Mouse (Mus musculus): ENCODE measurements around the gene Ndufb8. TPM values are rescaled to one million over a fixed set of nuclear protein-coding genes. Genes with fewer than 3 reads are reported as not detected.

Gene Ndufb8
- polyA plus RNA-seq, 1 experiment from 2014 or later, result 617 TPM

DNA sequence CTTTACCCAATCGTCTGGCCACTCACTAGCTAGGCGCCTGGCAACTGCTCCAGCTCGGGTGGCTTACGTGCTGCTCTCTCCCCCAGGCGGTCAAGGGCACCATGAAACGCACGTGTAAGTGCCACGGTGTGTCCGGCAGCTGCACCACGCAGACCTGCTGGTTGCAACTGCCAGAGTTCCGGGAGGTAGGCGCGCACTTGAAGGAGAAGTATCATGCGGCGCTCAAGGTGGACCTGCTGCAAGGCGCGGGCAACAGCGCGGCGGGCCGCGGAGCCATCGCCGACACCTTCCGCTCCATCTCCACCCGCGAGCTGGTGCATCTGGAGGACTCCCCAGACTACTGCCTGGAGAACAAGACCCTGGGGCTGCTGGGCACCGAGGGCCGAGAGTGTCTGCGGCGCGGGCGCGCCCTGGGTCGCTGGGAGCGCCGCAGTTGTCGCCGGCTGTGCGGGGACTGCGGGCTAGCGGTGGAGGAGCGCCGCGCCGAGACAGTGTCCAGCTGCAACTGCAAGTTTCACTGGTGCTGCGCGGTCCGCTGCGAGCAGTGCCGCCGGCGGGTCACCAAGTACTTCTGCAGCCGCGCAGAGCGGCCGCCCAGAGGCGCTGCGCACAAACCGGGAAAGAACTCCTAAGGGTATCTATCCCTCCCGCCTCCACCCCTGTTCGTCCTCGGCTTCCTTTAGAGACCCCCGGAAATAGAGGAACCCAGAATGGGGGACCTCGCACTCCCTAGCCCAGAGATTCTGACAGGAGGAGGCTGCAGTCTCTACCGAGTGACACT is 43.6 kb downstream of the Ndufb8 start:
- Histone ChIP-seq H3K4me3 (ENCODE audit: low read depth, low read length) (peak overlapping the region; percentile 48), H3K4me1 (replicated peaks; ENCODE audit: control insufficient read depth, insufficient read depth, low read length) (peaks cover 9% of the 10 kb centered on the region; the same call in 1 of the 2 replicates), H3K27ac (ENCODE audit: low read depth) (no peak overlapping the region), H3K27me3 (replicated peaks; ENCODE audit: control insufficient read depth, insufficient read depth, low read length) (peaks cover 57% of the 10 kb centered on the region), H3K9me3 (ENCODE audit: control insufficient read depth, low read length) (no peaks in the 10 kb centered on the region), H3K36me3 (ENCODE audit: control insufficient read depth, insufficient read depth, low read length) (no peaks in the 10 kb centered on the region), H3K4me2 (ENCODE audit: low read length) (peak overlapping the region; percentile 92), H3K9ac (ENCODE audit: low read length) (no peak overlapping the region)
- ATAC-seq (replicated peaks; ENCODE audit: low FRiP score, low TSS enrichment, low read depth), result 0 out of 2 replicates have a peak, but pooled peaks have one; percentile 50
- DNase-seq (ENCODE audit: low spot score), result peak; percentile 76
- 1% methylated on average over 64 of the region's 66 CpGs for WGBS

- H3K4me2 ChIP-seq (ENCODE audit: low read length), result 0 out of 2 replicates have a peak overlapping the region, but pooled peaks have one; percentile 92
- H3K4me3 ChIP-seq (ENCODE audit: low read depth, low read length), result 0 out of 2 replicates have a peak overlapping the region, but pooled peaks have one; percentile 48
- H3K27ac ChIP-seq (ENCODE audit: low read depth), result no peak overlapping the region
- no peak overlapping the region for H3K9ac ChIP-seq (ENCODE audit: low read length)
- WGBS, result 8% methylated on average over 12 of the region's 12 CpGs
- H3K36me3 ChIP-seq (ENCODE audit: control insufficient read depth, insufficient read depth, low read length), result no peaks in the 10 kb centered on the region
- H3K4me1 ChIP-seq (replicated peaks; ENCODE audit: control insufficient read depth, insufficient read depth, low read length), result peaks cover 9% of the 10 kb centered on the region; the same call in 1 of the 2 replicates
- no peaks in the 10 kb centered on the region for H3K9me3 ChIP-seq (ENCODE audit: control insufficient read depth, low read length)
- DNase-seq (ENCODE audit: low spot score) (no peak), ATAC-seq (replicated peaks; ENCODE audit: low FRiP score, low TSS enrichment, low read depth) (no peak)
- H3K27me3 ChIP-seq (replicated peaks; ENCODE audit: control insufficient read depth, insufficient read depth, low read length), result peaks cover 57% of the 10 kb centered on the region
Observed at GRCm38 (mm10) chr19:44510534-44511175, 44.6 kb downstream of the Ndufb8 start.

- ATAC-seq (replicated peaks; ENCODE audit: low FRiP score, low TSS enrichment, low read depth) (no peak), DNase-seq (ENCODE audit: low spot score) (no peak)
- no peak overlapping the region for H3K4me3 ChIP-seq (ENCODE audit: low read depth, low read length)
- H3K36me3 ChIP-seq (ENCODE audit: control insufficient read depth, insufficient read depth, low read length), result no peaks in the 10 kb centered on the region
- H3K9ac ChIP-seq (ENCODE audit: low read length), result no peak overlapping the region
- no peaks in the 10 kb centered on the region for H3K4me1 ChIP-seq (replicated peaks; ENCODE audit: control insufficient read depth, insufficient read depth, low read length)
- no peaks in the 10 kb centered on the region for H3K9me3 ChIP-seq (ENCODE audit: control insufficient read depth, low read length)
- 0 out of 2 replicates have a peak, but pooled peaks cover under 1% of the 10 kb centered on the region for H3K27me3 ChIP-seq (replicated peaks; ENCODE audit: control insufficient read depth, insufficient read depth, low read length)
- whole genome bisulfite sequencing, result 77% methylated on average over 4 of the region's 4 CpGs
- no peak overlapping the region for H3K4me2 ChIP-seq (ENCODE audit: low read length)
- no peak overlapping the region for H3K27ac ChIP-seq (ENCODE audit: low read depth)
Observed at GRCm38 (mm10) chr19:44502741-44503140, 52.5 kb downstream of the Ndufb8 start.

DNA sequence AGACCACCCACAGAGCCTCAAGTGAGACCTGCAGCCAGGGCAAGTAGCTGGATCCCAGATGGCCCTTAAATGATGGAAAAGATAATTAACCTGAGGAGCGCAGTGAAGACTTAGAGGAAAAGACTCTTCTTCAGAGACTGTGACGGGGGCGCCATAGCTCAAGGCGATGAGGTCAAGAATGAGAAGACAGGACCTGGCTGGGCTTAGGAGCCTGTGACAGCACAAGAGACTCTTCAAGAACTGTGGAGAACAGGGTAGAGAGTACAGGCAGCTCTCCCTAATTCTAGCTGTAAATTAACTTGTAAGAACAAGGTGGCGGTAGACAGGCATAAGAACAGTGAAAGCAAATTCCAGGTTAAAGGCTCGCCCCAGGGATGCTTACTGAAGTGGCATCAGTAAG is 53.3 kb downstream of the Ndufb8 start:
- Histone ChIP-seq H3K27ac (ENCODE audit: low read depth) (no peak overlapping the region), H3K9me3 (ENCODE audit: control insufficient read depth, low read length) (no peaks in the 10 kb centered on the region), H3K4me2 (ENCODE audit: low read length) (no peak overlapping the region), H3K9ac (ENCODE audit: low read length) (no peak overlapping the region), H3K27me3 (replicated peaks; ENCODE audit: control insufficient read depth, insufficient read depth, low read length) (no peaks in the 10 kb centered on the region), H3K36me3 (ENCODE audit: control insufficient read depth, insufficient read depth, low read length) (no peaks in the 10 kb centered on the region), H3K4me3 (ENCODE audit: low read depth, low read length) (no peak overlapping the region), H3K4me1 (replicated peaks; ENCODE audit: control insufficient read depth, insufficient read depth, low read length) (no peaks in the 10 kb centered on the region)
- DNase-seq (ENCODE audit: low spot score) (no peak), ATAC-seq (replicated peaks; ENCODE audit: low FRiP score, low TSS enrichment, low read depth) (no peak)
- WGBS, result 60% methylated on average over 6 of the region's 6 CpGs

GRCm38 (mm10) chr19:44500240-44500639 is 55.0 kb downstream of the Ndufb8 start:
- Histone ChIP-seq H3K9me3 (ENCODE audit: control insufficient read depth, low read length) (no peaks in the 10 kb centered on the region), H3K27ac (ENCODE audit: low read depth) (no peak overlapping the region), H3K27me3 (replicated peaks; ENCODE audit: control insufficient read depth, insufficient read depth, low read length) (no peaks in the 10 kb centered on the region), H3K4me2 (ENCODE audit: low read length) (no peak overlapping the region), H3K4me1 (replicated peaks; ENCODE audit: control insufficient read depth, insufficient read depth, low read length) (no peaks in the 10 kb centered on the region), H3K4me3 (ENCODE audit: low read depth, low read length) (no peak overlapping the region), H3K36me3 (ENCODE audit: control insufficient read depth, insufficient read depth, low read length) (no peaks in the 10 kb centered on the region), H3K9ac (ENCODE audit: low read length) (no peak overlapping the region)
- WGBS, result 46% methylated on average over 5 of the region's 5 CpGs
- DNase-seq (ENCODE audit: low spot score) (no peak), ATAC-seq (replicated peaks; ENCODE audit: low FRiP score, low TSS enrichment, low read depth) (no peak)

- H3K4me1 ChIP-seq (replicated peaks; ENCODE audit: control insufficient read depth, insufficient read depth, low read length), result no peaks in the 10 kb centered on the region
- H3K9me3 ChIP-seq (ENCODE audit: control insufficient read depth, low read length), result no peaks in the 10 kb centered on the region
- no peaks in the 10 kb centered on the region for H3K27me3 ChIP-seq (replicated peaks; ENCODE audit: control insufficient read depth, insufficient read depth, low read length)
- DNase-seq (ENCODE audit: low spot score) (no peak), ATAC-seq (replicated peaks; ENCODE audit: low FRiP score, low TSS enrichment, low read depth) (no peak)
- H3K4me3 ChIP-seq (ENCODE audit: low read depth, low read length), result no peak overlapping the region
- WGBS, result 48% methylated on average over 6 of the region's 6 CpGs
- H3K27ac ChIP-seq (ENCODE audit: low read depth), result no peak overlapping the region
- H3K36me3 ChIP-seq (ENCODE audit: control insufficient read depth, insufficient read depth, low read length), result no peaks in the 10 kb centered on the region
- H3K9ac ChIP-seq (ENCODE audit: low read length), result no peak overlapping the region
- no peak overlapping the region for H3K4me2 ChIP-seq (ENCODE audit: low read length)
Observed at GRCm38 (mm10) chr19:44498936-44499335, 56.3 kb downstream of the Ndufb8 start.

Other genes with a start within 250 kb of the Ndufb8 start
- 0.08 and 0.20 TPM in 2 replicates for gene Scd4, start 222.3 kb downstream of the Ndufb8 start, polyA plus RNA-seq (2014; fragmentation: Nextera tagmentation; extraction: Ambion mirVana)
- 3.5 and 4.4 TPM in 2 replicates for gene Scd1, start 147.6 kb downstream of the Ndufb8 start, polyA plus RNA-seq (2014; fragmentation: Nextera tagmentation; extraction: Ambion mirVana)
- gene Wnt8b, start 62.0 kb downstream of the Ndufb8 start, polyA plus RNA-seq (2014; fragmentation: Nextera tagmentation; extraction: Ambion mirVana), result not detected in 2 replicates
- gene Sec31b, start 9.6 kb downstream of the Ndufb8 start, polyA plus RNA-seq (2014; fragmentation: Nextera tagmentation; extraction: Ambion mirVana), result 0.41 and 0.48 TPM in 2 replicates
- gene Gm20538, start 2.6 kb downstream of the Ndufb8 start, polyA plus RNA-seq (2014; fragmentation: Nextera tagmentation; extraction: Ambion mirVana), result not detected in 2 replicates
- 24.8 TPM in 2 replicates for gene Hif1an, start 7.4 kb upstream of the Ndufb8 start, polyA plus RNA-seq (2014; fragmentation: Nextera tagmentation; extraction: Ambion mirVana)
- gene Pax2, start 200.6 kb upstream of the Ndufb8 start, polyA plus RNA-seq (2014; fragmentation: Nextera tagmentation; extraction: Ambion mirVana), result 0.05 TPM in 1 of 2 replicates, not detected in the other